Mouse (Mus musculus) bone marrow macrophage, adult 2 months (primary cell): ENCODE data around the gene Mdm4. TPM values are rescaled to one million over a fixed set of nuclear protein-coding genes. Genes with fewer than 3 reads are reported as not detected.

Experiments
- H3K27ac ChIP-seq: 2 replicates; pipeline ENCODE4 v1.5.1; 2012; ENCODE audit warnings: low read depth, low read length; ENCODE audit not compliant: insufficient read depth
- H3K4me1 ChIP-seq: 2 replicates; pipeline ENCODE4 v1.6.1; 2012; ENCODE audit warnings: low read length; ENCODE audit not compliant: control insufficient read depth, insufficient read depth
- H3K4me3 ChIP-seq: 2 replicates; pipeline ENCODE4 v1.5.1; 2012; ENCODE audit warnings: mild to moderate bottlenecking, low read length, moderate library complexity; ENCODE audit not compliant: insufficient read depth
- CTCF ChIP-seq: IDR thresholded peaks from 2 replicates; pipeline ENCODE4 v1.5.1; 2012; ENCODE audit warnings: low read depth, mild to moderate bottlenecking, low read length, moderate library complexity
- POLR2A ChIP-seq: IDR thresholded peaks from 2 replicates; pipeline ENCODE4 v1.6.1; 2012; ENCODE audit warnings: mild to moderate bottlenecking, low read depth, low read length, borderline replicate concordance
- polyA plus RNA-seq: library from polyadenylated mRNA; stranded (reverse); fragments of >200 nt; gene quantifications from 2 replicates; pipeline ENCODE4 v1.2.4, GENCODE M21; 2012; ENCODE audit not compliant: missing spikeins, insufficient read depth, insufficient read length

Gene Mdm4
- polyA plus RNA-seq, 1 experiment = 81.8 TPM

- Histone ChIP-seq H3K4me3 (no peak overlapping the region), H3K4me1 (peaks cover 11% of the 10 kb centered on the region), H3K27ac (no peak overlapping the region)
- TF ChIP-seq CTCF = no peak
- no peak for TF ChIP-seq POLR2A
These were observed 41.5 kb upstream of the Mdm4 start for GRCm38 (mm10) chr1:133071666-133072381.

DNA sequence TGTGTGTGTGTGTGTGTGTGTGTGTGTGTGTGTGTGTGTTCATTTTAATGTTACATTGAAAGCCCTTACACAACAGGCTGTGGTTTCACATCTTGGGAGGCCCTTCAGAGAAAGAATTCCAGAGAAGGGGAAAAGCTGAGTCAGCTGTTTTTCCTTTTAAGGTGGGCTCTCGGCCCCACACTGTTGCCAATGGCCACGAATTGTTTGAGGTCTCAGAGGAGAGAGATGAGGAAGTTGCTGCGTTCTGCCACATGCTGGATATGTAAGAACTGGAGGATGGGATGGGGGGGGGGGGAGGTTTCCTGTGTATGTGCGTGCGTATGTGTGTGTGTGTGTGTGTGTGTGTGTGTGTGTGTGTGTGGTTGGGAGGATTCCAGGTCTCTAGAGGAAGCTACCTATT lies 39.8 kb upstream of the Mdm4 start:
- no peak overlapping the region for H3K4me3 ChIP-seq
- peaks cover 11% of the 10 kb centered on the region for H3K4me1 ChIP-seq
- no peak for TF ChIP-seq CTCF
- TF ChIP-seq POLR2A = no peak
- no peak overlapping the region for H3K27ac ChIP-seq

DNA sequence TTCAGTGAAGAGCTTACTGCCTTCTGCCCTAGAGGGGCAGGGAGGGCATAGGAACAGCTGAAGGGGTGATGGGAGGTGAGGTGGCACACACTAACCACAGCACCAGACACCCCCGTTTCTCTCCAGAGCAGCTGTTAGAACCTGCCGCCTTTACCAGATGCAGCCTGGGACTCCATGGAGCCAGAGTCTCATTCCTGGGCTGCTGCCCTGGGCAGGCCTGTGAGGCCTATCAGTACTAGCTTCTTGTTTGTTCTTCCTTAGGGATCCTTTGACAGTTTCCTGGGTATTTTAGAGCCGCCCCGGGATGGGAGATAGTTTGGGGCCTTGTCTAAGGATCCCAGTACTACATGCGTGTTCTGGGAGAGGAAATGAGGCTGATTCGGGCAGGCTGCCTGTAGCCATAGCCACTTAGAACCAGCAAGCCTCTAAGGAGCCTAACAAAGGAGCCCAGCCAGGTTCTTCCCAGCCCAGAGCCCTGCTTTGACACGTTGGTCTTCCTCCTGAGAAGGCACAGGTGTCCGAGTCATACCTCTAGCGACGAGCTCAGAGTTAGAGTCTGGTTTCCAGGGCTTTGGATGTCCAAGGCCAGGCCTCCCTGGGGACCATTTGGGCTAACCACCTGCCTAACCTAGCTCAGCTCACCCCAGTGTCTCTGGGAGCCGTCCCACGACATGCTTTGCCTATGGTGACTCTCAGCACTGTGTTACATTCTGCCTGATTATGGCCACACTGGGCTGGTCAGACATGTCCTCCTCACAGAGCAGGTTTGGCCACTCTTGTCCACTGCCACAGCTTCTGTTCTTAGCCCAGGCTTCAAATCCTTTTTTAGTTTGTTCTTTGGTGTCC lies 39.1 kb upstream of the Mdm4 start:
- Histone ChIP-seq H3K4me3 (no peak overlapping the region), H3K27ac (no peak overlapping the region), H3K4me1 (peaks cover 11% of the 10 kb centered on the region)
- TF ChIP-seq CTCF (no peak), POLR2A (no peak)

DNA sequence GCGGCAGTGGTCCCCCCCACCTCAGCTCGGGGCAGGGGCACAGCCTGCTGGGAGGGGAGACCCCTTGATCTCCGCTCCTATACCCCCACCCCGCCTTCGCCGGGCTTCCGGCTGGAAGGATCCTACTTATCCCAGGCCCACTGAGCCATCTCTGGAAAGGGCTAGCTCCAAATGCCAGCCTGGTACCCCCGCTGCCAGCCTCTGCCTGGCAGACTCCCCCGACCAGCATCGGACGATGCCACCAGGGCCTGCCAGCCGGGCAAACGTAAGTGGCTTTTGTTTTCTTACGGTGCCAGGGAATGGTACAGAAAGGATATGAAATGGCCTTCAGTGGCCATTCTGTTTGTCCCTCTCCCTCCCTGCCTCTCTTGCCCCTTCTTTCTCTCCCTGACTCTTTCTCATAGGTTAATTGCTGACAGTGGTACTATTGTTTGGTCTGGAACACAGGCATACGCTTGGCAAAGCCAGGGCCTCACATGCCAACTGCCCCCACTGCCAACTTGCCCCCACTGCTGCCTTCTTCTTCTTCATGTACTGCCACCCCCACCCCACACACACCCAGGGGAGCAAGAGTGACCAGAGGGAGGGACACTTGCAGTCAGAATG lies 38.4 kb upstream of the Mdm4 start:
- peaks cover 11% of the 10 kb centered on the region for H3K4me1 ChIP-seq

DNA sequence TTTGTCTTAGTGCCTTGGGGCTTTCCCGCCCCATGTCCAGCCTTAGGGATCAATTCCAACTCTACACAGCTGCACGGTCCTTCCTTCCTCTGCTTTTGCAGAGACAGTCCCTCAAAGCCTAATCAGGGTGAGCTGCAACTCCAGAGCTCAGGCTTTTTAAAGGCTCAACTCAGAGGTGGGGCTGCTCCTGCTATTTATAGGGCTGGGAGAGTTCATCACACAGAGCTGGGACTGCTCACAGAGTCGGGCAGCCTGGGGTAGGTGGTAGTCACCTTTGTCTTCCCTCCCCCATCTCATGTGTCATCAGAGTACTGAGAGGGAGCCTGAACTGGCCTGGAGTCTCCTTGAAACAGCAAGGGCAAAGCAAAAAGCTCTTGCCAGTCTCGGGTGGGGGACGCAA lies 37.9 kb upstream of the Mdm4 start:
- peaks cover 11% of the 10 kb centered on the region for H3K4me1 ChIP-seq

More for the DNA sequence above, 38.4 kb upstream of the Mdm4 start:
- TF ChIP-seq POLR2A (no peak), CTCF (no peak)
- Histone ChIP-seq H3K27ac (no peak overlapping the region), H3K4me3 (no peak overlapping the region)

GRCm38 (mm10) chr1:133063164-133063563 lies 32.8 kb upstream of the Mdm4 start:
- H3K4me3 ChIP-seq = no peak overlapping the region
- no peaks in the 10 kb centered on the region for H3K4me1 ChIP-seq
- no peak overlapping the region for H3K27ac ChIP-seq
- TF ChIP-seq POLR2A (no peak), CTCF (no peak)

More for the DNA sequence above, 37.9 kb upstream of the Mdm4 start:
- Histone ChIP-seq H3K4me3 (no peak overlapping the region), H3K27ac (no peak overlapping the region)
- TF ChIP-seq CTCF = no peak
- no peak for TF ChIP-seq POLR2A

DNA sequence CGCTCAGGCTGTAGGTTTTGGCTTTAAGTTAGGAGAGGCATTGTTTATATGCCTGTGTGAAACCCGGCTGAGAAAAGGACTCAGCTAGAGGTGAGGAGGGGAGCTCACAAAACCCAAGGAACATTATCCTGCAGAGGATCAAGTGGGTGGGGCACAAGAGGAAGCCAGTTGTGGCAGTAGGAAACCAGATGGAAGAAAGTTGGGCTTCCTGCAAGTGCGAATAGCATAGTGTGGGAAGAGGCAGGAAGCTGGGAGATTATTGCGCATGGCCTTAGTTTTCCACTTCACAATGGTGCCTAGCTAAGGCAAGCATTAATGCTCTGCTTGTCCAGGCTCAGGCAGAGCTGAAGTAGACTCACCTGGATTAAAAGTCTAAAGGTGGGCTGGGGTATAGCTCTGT lies 30.3 kb upstream of the Mdm4 start:
- H3K27ac ChIP-seq = no peak overlapping the region
- H3K4me1 ChIP-seq = no peaks in the 10 kb centered on the region
- no peak overlapping the region for H3K4me3 ChIP-seq
- no peak for TF ChIP-seq POLR2A

GRCm38 (mm10) chr1:133059592-133059991 lies 29.2 kb upstream of the Mdm4 start:
- Histone ChIP-seq H3K27ac (no peak overlapping the region), H3K4me3 (no peak overlapping the region), H3K4me1 (no peaks in the 10 kb centered on the region)
- TF ChIP-seq CTCF (no peak), POLR2A (no peak)

GRCm38 (mm10) chr1:133057345-133058034 lies 27.1 kb upstream of the Mdm4 start:
- Histone ChIP-seq H3K27ac (no peak overlapping the region), H3K4me1 (no peaks in the 10 kb centered on the region), H3K4me3 (no peak overlapping the region)
- TF ChIP-seq CTCF (no peak), POLR2A (no peak)
